Mouse (Mus musculus) cortical plate, adult 2 months (tissue): ENCODE measurements around the gene Use1.

Source experiments
- CTCF ChIP-seq: fragments of 200-500 bp; IDR thresholded peaks from 2 replicates; pipeline ENCODE4 v1.5.1; 2011; ENCODE audit warnings: mild to moderate bottlenecking, control low read depth, low read length; ENCODE audit not compliant: insufficient read depth; ENCODE audit errors: extremely low read depth
- POLR2A ChIP-seq: fragments of 200-500 bp; IDR thresholded peaks from 2 replicates; pipeline ENCODE4 v1.6.1; 2011; ENCODE audit warnings: mild to moderate bottlenecking, low read length, control low read depth; ENCODE audit not compliant: insufficient read depth; ENCODE audit errors: extremely low read depth

DNA sequence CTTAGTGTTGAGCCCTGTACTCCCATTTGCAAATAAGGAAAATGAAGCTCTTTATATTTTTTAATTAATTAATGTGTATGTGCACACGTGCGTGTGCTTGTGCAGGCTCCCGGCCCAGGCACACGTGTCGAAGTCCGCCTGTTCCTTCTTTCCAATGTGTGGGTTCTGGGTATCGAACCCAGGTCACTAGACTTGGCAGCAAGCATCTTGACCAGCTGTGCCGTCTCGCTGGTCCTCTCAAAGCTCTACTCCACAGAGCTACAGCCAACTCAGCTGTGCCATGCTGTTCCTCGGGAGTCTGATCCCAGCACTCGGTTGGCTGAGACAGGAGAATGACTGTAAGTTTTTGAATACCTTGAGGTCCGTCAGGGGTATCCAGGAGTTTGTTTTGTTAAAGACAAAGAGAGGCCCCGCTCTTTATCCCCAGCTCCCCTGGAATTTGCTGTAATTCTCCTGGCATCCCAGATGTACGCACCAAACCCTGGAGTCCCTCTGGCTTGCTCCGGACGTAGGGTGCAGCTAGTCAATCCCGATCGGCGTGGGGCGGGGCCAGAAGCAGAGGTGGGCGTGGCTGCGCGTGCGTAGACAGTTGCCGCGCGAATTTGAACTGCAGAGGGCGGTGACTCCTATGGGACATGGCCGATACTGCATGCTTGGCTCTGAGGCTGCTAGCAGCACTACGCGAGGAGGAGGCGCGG lies 38.9 kb downstream of the Use1 start, which contains the start of gene Ankle1:
- TF ChIP-seq POLR2A (peak; percentile 84), CTCF (peak; percentile 36)
